Mouse (Mus musculus) heart, embryonic 16.5 days (tissue): ENCODE data around the gene Samhd1. TPM values are rescaled to one million over a fixed set of nuclear protein-coding genes. Genes with fewer than 3 reads are reported as not detected.
A peak's percentile ranks its signal among the peaks of the same experiment; 100 is the strongest.

Experiments used
- ATAC-seq: fragments of 200-750 bp; cut with Nextera tagmentation; replicated peaks from 2 replicates; pipeline ENCODE4 v1.8.0; 2017; ENCODE audit warnings: moderate number of reproducible peaks; ENCODE audit not compliant: insufficient read depth, low FRiP score; ENCODE audit errors: extremely low read depth
- H3K27ac ChIP-seq: fragments of 300-500 bp; sonication (generic); 2 replicates; pipeline ENCODE4 v1.5.1; 2014; ENCODE audit warnings: mild to moderate bottlenecking, low read length, control low read depth, moderate library complexity
- H3K27me3 ChIP-seq: fragments of 300-500 bp; sonication (generic); 2 replicates; pipeline ENCODE4 v1.6.1; 2014; ENCODE audit warnings: low read length, mixed read lengths; ENCODE audit not compliant: control insufficient read depth, insufficient read depth
- H3K36me3 ChIP-seq: fragments of 300-500 bp; sonication (generic); 2 replicates; pipeline ENCODE4 v1.6.1; 2014; ENCODE audit not compliant: control insufficient read depth, insufficient read depth
- H3K4me1 ChIP-seq: fragments of 300-500 bp; sonication (generic); 2 replicates; pipeline ENCODE4 v1.6.1; 2014; ENCODE audit warnings: low read length, mixed read lengths; ENCODE audit not compliant: control insufficient read depth, insufficient read depth
- H3K4me2 ChIP-seq: fragments of 300-500 bp; sonication (generic); 2 replicates; pipeline ENCODE4 v1.6.1; 2014; ENCODE audit warnings: low read depth, mild to moderate bottlenecking, control low read depth, low read length
- H3K4me3 ChIP-seq: fragments of 300-500 bp; sonication (generic); 2 replicates; pipeline ENCODE4 v1.5.1; 2014; ENCODE audit warnings: mild to moderate bottlenecking, control low read depth, low read length
- H3K9ac ChIP-seq: fragments of 300-500 bp; sonication (generic); 2 replicates; pipeline ENCODE4 v1.6.1; 2014; ENCODE audit warnings: low read length, control low read depth
- H3K9me3 ChIP-seq: fragments of 300-500 bp; sonication (generic); replicated peaks from 2 replicates; pipeline ENCODE4 v1.6.1; 2016; ENCODE audit warnings: low read length; ENCODE audit not compliant: control insufficient read depth
- WGBS: fragments of 180-500 bp; shearing (Covaris S2); extraction: QIAGEN DNeasy Blood & Tissue Kit; methylation state at CpG from one replicate; pipeline ENCODE4 v1.1.7; 2014; 5-methylcytosine and 5-hydroxymethylcytosine counted together
- polyA plus RNA-seq: library from polyadenylated mRNA; unstranded; fragments of >200 nt; fragmentation: Nextera tagmentation; extraction: Ambion mirVana; gene quantifications from 2 replicates; pipeline ENCODE4 v1.2.1, GENCODE M21; 2015

Gene Samhd1
- polyA plus RNA-seq, 1 experiment from 2014 or later = 17.0 TPM

DNA sequence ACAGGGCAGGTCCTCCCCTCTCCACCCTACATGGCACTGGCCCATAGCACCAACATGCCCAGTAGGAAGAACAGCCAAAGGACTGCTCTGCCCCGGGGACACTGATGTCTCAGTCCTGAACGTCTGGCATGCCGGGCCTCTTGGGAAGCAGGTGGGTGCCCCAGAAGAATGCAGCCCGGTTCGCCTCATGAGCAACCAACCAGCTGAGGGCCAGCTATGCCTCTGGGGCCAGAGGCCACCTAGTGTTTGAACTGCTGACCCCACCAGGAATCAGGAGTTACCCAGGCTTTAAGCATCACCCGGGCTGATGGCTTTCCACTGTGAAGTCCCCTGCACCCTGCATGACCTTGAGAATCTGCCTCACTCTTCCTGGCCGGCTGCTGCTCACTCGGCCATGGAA lies 82.6 kb downstream of the Samhd1 start:
- Histone ChIP-seq H3K4me1 (peaks cover 39% of the 10 kb centered on the region), H3K9ac (no peak overlapping the region), H3K27ac (peak overlapping the region; percentile 40), H3K27me3 (no peaks in the 10 kb centered on the region), H3K4me2 (no peak overlapping the region), H3K36me3 (peaks cover 17% of the 10 kb centered on the region), H3K4me3 (no peak overlapping the region), H3K9me3 (no peaks in the 10 kb centered on the region)
- 48% methylated on average over 8 of the region's 8 CpGs for WGBS
- ATAC-seq = no peak

DNA sequence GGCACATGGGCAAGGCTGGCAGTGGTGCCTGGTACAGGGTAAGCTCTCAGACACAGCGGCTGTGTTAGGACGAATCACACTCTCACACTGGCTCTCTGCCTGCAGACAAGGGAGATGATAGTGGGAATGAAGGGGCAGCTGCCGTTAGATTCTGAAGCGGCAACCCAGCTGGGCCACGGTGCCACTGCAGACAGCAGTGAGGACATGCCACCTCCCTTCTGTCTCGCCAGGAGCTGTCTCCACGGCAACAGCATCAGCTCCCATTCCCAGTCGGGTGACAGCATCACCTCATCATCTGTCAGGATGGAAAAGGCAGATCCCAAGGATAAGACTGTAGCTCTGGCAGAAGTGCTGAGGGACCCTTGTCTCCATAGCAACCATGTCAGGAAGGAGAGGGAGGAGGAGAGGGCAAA lies 85.2 kb downstream of the Samhd1 start:
- 42% methylated on average over 8 of the region's 8 CpGs for WGBS
- H3K9me3 ChIP-seq = peaks cover 4% of the 10 kb centered on the region; the same call in 1 of the 2 replicates
- no peak overlapping the region for H3K4me2 ChIP-seq
- H3K4me1 ChIP-seq = peaks cover 24% of the 10 kb centered on the region
- no peak overlapping the region for H3K9ac ChIP-seq
- no peak overlapping the region for H3K27ac ChIP-seq
- ATAC-seq = no peak
- no peaks in the 10 kb centered on the region for H3K27me3 ChIP-seq
- no peak overlapping the region for H3K4me3 ChIP-seq
- H3K36me3 ChIP-seq = peaks cover 35% of the 10 kb centered on the region

GRCm38 (mm10) chr2:157048395-157049181 lies 86.5 kb downstream of the Samhd1 start:
- no peaks in the 10 kb centered on the region for H3K27me3 ChIP-seq
- no peak overlapping the region for H3K4me3 ChIP-seq
- WGBS = 85% methylated on average over 13 of the region's 13 CpGs
- H3K4me2 ChIP-seq = no peak overlapping the region
- no peak for ATAC-seq
- no peak overlapping the region for H3K9ac ChIP-seq
- no peak overlapping the region for H3K27ac ChIP-seq
- peaks cover 16% of the 10 kb centered on the region for H3K4me1 ChIP-seq
- H3K36me3 ChIP-seq = peaks cover 44% of the 10 kb centered on the region
- H3K9me3 ChIP-seq = peaks cover 10% of the 10 kb centered on the region; the same call in 1 of the 2 replicates

Other genes starting within 250 kb of the Samhd1 start
- gene Sla2, start 248.1 kb downstream of the Samhd1 start, polyA plus RNA-seq = 3.4 and 8.4 TPM in 2 replicates
- 41.4 and 60.0 TPM in 2 replicates for gene Ndrg3, start 143.2 kb downstream of the Samhd1 start, polyA plus RNA-seq
- 31.1 and 34.5 TPM in 2 replicates for gene Dsn1, start 128.1 kb downstream of the Samhd1 start, polyA plus RNA-seq
- gene Soga1, start 56.0 kb downstream of the Samhd1 start, polyA plus RNA-seq = 1.7 and 3.1 TPM in 2 replicates
- gene Tldc2, start 48.2 kb downstream of the Samhd1 start, polyA plus RNA-seq = not detected in 2 replicates
- gene Rbl1, start 69.3 kb upstream of the Samhd1 start, polyA plus RNA-seq = 15.1 and 16.3 TPM in 2 replicates
- 159 and 178 TPM in 2 replicates for gene Rpn2, start 143.8 kb upstream of the Samhd1 start, polyA plus RNA-seq
- 0.24 and 0.59 TPM in 2 replicates for gene Mroh8, start 144.3 kb upstream of the Samhd1 start, polyA plus RNA-seq
- not detected in 2 replicates for gene Ghrh, start 212.2 kb upstream of the Samhd1 start, polyA plus RNA-seq
- gene Manbal, start 232.3 kb upstream of the Samhd1 start, polyA plus RNA-seq = 54.0 and 61.7 TPM in 2 replicates